Mouse (Mus musculus): Measurements from ENCODE around the gene Dhx32. TPM values are rescaled to one million over a fixed set of nuclear protein-coding genes. Genes with fewer than 3 reads are reported as not detected.
A peak's percentile ranks its signal among the peaks of the same experiment; 100 is the strongest.

Dhx32 gene
- 10 to 100 TPM; 42.0 to 44.4 TPM for total RNA-seq (2021)

DNA sequence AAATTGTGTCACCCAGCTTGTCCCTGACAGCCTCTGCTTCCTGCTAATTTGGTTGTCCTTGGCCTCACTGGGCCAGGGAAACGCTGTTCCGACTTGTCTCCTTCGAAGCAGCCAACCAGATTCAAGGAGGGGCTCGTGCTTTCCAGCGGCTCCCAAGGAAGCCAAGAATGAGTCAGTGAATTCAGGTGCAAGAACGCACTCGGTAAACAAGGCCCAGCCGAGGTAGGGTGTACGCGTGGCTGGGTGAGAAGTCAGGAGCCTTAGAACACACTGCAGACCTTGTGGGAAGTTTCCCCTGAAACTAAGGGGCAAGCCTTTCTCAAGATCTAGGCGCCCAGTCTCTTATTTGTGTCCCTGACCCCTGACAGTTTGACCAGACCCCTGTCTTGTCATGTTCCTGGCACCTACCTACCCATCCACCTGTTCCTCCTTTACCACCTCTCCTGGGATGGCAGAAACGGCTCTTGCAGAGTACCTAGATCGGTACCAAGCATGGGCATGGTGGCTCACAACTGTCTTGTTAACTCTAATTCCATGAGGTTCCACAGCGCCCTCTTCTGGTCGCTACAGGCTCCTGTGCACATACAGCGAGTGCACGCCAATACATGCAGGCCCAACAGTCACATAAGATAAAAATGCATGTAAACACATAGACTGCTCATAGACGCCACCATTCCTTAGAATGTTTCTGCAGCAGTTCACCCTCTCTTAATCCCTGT, at the start of gene Dhx32:
Gene Dhx32 (minus strand): TSS at position 10 of the 719 bp plus-strand sequence.
- peak; percentile 74 to 82 for DNase-seq
- intact Hi-C loops (cut with DNase I), result loop anchor here (1.0 kb wide), 2 partner anchors 75 to 114 kb away; no protein-coding TSS in a partner anchor

DNA sequence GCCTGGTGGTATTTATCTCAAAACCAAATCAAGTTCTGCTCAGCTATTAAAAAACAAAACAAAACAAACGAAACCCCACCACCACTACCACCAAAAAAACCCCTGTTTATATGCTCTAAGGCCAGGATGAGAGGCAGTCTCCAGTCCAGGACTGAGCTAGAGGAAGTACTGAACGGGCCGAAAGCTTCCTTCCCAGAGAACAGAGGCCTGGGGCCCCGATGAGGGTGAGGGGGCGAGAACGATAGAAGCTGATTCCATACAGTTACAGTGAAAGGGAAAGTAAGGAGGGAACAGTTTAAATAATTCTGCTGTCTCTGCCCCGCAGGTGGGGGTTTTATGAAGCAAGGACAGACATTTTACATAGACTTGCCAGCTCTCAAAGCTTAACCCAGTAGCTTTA, 47.1 kb upstream of the Dhx32 start:
- intact Hi-C loops (cut with DNase I), result no loop called here

DNA sequence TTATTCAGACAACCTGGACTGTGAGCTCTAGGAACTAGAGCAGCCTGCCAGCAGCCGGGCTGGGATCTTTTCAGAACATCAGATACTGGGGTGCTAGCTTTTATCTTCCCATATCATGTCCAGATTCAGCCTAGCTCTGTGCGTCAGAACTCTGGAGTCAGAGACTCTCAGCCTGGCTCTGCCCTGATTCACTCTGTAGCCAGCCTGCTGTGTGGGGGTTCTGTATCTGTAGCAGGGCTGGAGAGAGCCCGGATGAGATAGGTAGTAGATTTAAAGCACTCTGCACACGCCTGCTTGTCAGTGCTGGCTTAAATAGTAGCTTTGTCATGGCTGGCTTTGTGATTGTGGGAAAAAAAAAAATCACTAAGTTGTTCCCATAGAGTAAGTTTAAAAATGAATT, 46.0 kb upstream of the Dhx32 start:
- intact Hi-C loops (cut with DNase I), result no loop called here
- DNase-seq, result no peak

More for the DNA sequence above, 47.1 kb upstream of the Dhx32 start:
- no peak for DNase-seq

DNA sequence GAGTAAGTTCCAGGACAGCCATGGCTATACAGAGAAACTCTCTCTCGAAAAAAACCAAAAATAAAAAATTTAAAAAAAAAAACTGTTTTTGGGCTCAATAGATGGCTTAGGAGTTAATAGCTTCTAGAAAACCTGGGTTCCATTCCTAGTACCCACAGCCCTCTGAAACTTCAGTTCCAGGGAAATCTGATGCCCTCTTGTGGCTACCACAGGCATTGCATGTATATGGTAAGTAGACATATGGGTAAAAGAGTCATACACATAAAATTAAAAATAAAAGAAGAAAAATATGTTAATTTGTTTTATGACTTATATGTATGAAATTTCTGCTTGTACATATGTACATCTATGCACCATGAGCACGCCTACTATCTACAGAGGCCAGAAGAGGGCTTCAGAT, 42.1 kb upstream of the Dhx32 start:
- no peak for DNase-seq
- intact Hi-C loops (cut with DNase I), result no loop called here

DNA sequence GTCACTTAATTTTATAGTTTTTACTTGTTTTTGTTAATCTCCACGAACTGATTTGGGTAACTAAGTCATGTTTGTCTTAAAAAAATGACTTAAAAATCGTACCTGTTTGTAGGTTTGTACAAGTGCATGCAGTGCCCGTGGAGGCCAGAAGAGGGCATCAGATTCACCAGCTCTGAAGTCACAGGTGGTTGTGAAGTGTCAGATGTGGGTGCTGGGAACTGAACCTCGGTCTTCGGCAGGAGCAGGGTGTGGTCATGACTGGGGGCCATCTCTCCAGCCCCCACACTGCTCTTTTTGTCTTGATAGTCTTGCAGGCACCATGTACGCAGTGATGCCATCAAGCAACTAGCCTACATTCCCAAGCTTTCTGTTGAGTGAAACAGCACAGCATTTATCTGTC, 41.2 kb upstream of the Dhx32 start:
- intact Hi-C loops (cut with DNase I), result no loop called here

DNA sequence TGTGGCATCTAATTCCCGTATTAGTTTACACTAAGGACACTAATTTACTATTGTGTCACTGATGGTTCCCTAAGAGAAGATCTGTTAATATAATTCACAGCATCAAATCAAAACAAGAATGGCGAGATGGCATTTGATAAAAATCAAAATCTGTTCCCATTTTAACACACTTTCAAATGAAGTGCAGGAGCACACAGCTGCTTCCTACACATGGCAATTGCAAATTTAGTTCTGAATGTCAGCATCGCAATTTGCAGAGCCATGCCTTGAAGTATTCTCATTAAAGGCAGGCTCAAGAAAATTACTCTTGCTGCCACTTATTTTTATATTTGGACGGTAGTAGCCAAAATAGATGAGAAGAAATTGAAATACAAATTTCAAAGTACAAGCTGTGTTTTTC, 30.8 kb upstream of the Dhx32 start:
- no peak for DNase-seq
- intact Hi-C loops (cut with DNase I), result no loop called here

More for the DNA sequence above, 41.2 kb upstream of the Dhx32 start:
- no peak for DNase-seq

DNA sequence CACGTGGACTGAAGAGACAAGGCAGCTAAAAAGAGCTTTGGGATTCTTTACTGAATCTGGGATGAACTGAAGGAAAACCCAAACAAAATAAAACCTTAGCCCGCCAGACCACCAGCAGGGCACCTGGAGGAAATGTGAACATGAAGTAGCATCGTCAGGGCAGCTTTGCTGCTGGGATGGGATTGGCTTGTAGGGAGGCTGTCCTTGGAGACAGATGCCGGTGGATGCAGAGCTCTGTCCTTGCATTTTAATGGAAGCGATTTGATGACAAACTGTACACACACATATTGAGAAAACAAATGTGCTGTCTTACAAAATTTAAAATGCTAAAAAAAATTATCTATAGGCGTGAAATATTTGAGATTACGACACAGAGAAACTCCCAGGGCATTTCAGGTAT, 30.4 kb upstream of the Dhx32 start:
- intact Hi-C loops (cut with DNase I), result no loop called here
- DNase-seq, result no peak

DNA sequence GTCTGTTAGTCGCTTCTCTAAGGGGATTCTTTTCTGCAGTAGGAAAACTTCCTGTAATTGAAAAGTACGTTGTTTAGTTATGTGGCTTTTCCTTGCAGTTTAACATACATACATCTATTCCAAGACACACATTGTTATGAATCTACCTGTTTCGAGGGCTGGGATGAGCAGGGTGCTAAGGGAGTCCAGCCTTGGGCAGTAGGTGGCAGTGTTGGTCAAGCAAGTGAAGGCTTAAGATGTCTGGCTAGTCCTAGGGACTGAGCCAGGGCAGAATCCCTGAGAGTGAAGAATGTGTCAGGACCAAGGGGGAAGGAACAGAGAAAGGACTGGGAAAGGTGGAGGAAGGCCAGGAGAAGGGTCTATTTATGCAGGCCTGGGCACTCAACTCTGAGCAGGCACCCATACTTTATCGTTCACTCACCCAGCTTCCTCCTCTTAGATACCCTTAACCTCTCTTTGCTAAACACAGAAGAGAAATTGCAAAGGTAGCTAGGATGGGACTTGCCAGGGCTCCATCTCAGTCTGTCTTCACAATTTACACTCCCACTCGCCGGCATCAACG, 23.2 kb upstream of the Dhx32 start:
- intact Hi-C loops (cut with DNase I), result loop anchor here (2.0 kb wide), 1 partner anchor 543 kb away; no protein-coding TSS in a partner anchor
- peak; percentile 38 to 60 for DNase-seq

DNA sequence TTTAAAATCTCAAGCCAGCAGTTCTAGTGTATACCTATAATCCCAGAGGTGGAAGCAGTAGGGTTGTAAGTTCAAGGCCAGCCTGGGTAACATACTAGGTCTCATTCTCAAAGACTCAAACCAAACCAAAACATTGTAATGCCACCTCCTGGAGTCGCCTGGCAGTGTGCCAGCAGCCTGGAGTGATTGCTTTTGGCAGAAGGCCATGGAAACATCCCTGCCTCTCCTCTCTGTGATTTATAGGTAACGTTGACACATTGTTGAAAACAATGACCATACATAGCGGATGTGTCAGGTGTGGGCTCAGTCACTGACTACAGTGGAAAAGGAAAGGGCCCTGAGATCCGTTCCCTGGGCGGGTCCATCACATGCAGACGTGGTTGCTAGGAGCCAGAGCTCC, 19.3 kb upstream of the Dhx32 start:
- intact Hi-C loops (cut with DNase I), result no loop called here
- DNase-seq, result no peak

DNA sequence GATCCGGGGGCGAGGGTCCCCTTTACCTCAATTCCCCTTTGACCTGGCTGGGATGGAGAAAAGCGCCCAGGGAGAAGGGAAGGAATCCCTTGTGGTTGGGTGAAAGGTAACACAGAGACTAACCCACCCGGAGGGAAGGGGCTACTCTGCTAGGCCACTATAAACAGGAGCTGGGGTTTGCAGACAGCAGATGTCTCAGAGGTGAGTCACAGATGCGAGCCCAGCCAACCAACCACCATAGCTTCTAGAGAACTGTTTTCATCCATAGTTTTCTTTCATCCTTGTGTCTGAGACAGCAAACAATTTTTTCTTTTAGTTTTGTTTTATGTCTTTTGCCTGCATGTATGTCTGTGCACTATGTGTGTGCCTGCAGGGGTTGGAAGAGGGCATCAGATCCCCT, 17.4 kb upstream of the Dhx32 start:
- intact Hi-C loops (cut with DNase I), result no loop called here
- DNase-seq, result no peak

DNA sequence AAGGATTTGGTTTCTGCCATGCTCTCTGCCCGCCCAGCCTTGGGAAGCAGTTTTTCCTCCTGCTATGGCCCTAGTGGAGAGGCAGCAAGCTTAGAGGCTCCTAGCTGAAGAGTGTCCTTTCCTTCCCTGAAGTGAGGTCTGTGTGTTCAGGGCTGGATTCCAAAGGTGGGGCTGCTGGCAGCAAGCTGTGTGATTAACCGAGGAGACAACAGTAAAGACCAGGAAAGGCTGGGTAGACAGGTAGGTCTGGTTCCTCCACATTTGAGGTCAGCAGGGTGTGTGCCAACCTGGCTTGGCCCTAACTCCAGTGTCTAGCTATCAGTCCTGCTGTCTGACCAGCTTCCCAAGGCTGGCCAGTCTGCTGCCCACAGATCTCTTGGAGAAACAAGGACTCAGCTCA, 12.2 kb upstream of the Dhx32 start:
- intact Hi-C loops (cut with DNase I), result no loop called here
- no peak for DNase-seq

DNA sequence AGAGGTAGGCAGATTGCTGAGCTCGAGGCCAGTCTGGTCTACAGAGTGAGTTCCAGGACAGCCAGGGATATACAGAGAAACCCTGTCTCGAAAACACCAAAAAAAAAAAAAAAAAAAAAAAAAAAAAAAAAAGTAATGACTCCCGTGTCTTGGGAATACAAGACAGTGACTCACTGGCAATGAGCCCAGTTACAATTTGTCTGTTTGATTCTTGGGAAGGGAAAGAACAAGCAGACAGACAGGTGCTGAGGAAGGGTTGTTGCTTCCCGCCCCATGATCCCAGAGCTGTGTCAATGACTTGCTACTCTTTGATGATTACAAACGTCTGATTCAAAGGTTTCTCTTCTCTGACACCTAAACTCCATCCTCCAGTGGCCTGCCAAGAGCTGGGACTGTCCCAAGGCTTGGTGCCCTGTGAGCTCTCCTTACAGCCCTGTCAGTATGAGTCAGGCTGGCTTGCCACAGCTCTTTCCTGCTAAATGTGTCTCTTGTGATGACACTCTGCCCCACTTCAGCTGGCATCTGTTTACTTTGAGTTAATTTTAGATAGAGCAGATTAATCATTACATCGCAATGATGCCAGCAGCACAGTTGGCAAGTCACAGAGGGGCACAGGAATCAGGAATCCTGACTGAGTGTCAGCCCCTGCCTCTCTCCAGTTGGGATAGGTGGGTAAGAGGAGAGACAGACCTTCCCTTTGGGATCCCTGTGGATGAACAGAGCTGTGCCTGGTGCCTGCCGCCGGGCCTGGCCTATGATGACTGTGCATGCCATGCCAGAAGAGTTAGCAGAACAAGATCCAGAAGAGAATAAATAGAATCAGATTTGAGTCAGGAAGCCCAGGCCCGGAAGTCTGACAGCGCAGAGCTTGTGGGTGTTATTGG, 11.0 kb upstream of the Dhx32 start:
- intact Hi-C loops (cut with DNase I), result no loop called here

DNA sequence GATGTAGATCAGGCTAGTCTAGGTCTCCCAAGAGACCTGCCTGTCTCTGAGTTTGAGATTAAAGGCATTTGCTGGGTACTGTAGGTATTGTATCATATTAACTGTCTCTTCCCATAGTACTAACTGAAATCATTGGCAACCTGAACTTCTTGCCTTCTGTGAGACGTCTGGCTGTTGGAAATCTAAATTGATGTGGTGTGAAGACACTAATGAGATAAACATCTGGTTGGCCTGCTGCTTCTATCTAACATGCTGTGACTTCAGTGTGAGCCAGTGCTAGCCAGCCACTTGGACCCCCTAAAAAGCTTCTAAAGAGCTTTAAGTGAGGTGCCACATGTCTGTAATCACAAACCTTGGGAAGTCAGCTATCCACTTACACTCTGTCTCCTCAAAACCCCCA, 10.2 kb upstream of the Dhx32 start:
- no peak for DNase-seq
- intact Hi-C loops (cut with DNase I), result no loop called here

More for the DNA sequence above, 11.0 kb upstream of the Dhx32 start:
- DNase-seq, result peak; percentile 18 to 38

DNA sequence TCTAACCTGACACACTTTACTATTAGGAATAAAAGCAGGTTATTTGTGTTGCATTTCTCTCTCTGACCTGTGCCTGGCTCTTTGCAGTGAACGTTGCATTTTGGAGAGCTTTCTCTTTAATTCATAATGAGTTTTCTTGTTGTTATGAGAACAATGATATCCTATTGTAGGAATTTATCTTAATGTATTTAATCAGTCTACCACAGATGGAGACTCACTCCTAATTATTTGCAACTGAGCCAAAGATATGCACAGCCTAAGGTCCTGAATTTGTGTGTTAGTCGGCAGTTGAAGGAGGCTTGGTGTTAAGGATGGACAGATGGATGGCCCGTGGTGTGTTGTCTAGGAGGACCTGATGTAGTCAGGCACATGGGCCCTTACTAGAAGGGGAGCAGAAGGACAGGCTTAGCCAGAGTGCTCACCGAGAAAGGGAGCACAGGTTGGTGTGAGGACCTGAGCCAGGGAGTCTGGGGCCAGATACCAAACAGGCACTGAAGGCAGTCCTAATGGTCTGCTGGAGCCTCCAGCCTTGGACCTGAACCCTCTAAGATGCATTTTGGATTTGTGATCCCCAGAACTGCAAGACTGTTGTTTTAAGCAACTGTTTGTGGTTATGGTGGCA, 8.2 kb upstream of the Dhx32 start:
- DNase-seq, result no peak
- intact Hi-C loops (cut with DNase I), result no loop called here

DNA sequence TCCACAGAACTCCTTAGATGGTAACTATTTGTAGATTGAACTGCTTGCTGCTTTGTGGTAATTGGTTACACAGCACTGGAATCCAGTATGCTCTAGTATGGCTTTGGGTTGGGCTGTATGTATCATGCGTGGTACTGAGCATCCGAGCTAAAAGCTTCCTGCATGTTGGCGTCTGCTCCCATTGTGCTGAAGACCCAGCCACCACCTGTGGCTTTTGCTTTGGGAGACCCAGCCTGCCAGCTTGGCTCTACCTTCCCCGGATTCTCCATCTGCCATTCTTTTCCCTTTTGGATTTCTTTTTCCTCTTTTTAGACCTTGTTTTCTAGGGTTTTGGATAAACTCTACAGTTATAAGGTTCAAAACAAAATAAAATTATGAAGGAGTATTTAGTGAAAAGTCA, 7.6 kb upstream of the Dhx32 start:
- intact Hi-C loops (cut with DNase I), result no loop called here
- DNase-seq, result no peak

DNA sequence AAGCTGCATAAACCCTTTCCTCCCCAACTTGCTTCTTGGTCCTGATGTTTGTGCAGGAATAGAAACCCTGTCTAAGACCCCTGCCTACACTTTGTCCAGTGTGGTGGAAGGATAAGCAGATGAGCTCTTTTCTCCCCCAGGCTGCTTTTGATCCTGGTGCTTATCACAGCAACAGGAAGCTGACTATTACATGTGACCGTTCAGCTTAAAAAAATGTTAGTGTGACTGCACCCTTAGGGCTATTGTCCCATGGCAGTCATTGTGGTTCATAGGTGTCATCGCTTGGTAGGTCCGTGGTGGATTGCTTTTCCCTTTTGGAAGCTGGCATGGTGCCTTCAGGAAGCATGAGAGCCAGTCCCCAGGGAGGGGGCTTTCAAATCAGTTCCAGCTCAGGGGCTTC, 5.6 kb upstream of the Dhx32 start:
- no peak for DNase-seq
- intact Hi-C loops (cut with DNase I), result no loop called here

DNA sequence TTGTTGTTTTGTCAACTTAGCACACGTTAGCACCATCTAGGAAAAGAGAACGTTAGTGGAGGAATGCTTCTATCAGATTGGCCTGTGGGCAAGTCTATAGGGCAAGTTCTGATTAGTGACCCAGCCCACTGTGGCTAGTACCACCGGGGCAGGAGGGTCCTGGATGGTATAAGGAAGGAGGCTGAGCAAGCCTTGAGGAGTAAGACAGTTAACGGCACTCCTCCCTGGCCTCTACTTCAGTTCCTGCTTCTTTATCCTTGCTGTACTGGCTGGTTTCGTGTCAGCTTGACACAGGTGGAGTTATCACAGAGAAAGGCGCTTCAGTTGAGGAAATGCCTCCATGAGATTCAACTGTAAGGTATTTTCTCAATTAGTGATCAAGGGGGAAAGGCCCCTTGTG, 5.0 kb upstream of the Dhx32 start:
- no peak for DNase-seq
- intact Hi-C loops (cut with DNase I), result no loop called here

DNA sequence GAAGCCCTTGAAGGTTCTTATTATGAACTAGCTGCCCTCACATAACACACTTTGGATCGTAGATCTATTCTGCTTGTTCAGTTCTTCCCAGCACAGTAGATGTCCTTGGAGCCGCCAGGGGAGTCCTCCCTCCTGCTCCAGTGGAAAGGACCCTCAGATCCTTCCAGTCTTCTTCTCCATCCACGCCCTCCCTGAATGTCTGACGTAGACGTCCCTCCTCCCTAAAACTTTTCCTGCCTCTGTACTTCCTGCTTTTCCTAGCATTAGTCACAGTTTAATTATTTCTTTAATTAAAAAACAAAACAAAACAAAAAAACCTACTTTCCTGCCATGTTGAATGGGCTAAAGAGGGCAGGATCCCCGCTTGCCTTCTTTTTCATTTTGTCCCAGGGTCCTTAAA, 535 bp downstream of the Dhx32 start:
- intact Hi-C loops (cut with DNase I), result no loop called here
- DNase-seq, result no peak

DNA sequence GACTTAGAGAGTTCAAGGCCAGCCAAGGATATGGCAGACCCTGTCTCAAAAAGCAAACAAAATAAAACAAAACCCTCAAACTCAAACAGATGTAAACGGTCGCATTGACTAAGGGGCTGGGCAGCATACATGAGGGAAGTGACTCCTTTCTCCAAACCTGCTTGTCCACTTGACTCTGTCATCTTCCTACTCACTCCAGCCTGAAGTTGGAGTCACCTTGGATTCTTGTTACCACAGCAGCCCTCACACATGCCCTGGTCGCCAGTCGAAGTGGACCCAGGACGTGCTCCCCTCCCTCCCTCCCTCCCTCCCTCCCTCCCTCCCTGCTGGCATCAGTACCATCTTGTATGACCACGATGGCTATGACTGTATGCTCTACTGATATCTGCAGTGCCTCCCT, 943 bp downstream of the Dhx32 start:
- no peak for DNase-seq
- intact Hi-C loops (cut with DNase I), result no loop called here

DNA sequence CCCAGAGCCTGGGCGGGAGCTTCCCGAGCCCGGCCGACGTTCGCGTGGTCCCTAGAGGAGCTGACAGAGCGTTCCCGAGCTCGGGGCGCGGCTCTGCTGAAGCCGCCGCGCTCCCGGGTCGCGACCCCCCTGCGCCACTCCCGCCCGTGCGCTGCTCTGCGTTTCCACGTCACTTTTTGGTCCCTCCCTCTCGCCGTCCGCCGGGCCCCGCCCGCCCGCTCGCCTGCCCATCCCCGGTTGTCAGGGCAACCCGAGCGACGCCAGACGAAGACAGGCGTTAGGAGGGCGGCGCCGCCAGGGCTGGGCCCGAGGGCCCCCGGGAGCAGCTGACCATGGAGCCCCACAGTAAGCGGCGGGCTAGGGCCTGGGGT, 5.9 kb downstream of the Dhx32 start, which contains the start of gene Fank1:
Gene Fank1 (plus strand): TSS at position 236 of the 371 bp plus-strand sequence.
- DNase-seq, result peak; percentile 85 to 89
- intact Hi-C loops (cut with DNase I), result loop anchor here (2.0 kb wide), 1 partner anchor 68 kb away; the partner anchor contains the start of gene Bccip
